Mouse (Mus musculus) myocyte (in vitro differentiated cells): ENCODE measurements around the gene Rnf115. TPM values are rescaled to one million over a fixed set of nuclear protein-coding genes. Genes with fewer than 3 reads are reported as not detected.

Source experiments
- H3K27me3 ChIP-seq: one replicate; pipeline ENCODE4 v1.6.1; 2011; ENCODE audit not compliant: control insufficient read depth, insufficient read depth, insufficient read length
- H3K36me3 ChIP-seq: one replicate; pipeline ENCODE4 v1.6.1; 2011; ENCODE audit not compliant: control insufficient read depth, insufficient read depth
- H3K4me2 ChIP-seq: one replicate; pipeline ENCODE4 v1.6.1; 2011; ENCODE audit warnings: low read depth, control low read depth
- H3K4me3 ChIP-seq: one replicate; pipeline ENCODE4 v1.5.1; 2011; ENCODE audit warnings: mild to moderate bottlenecking, control low read depth, moderate library complexity
- H3K79me2 ChIP-seq: one replicate; pipeline ENCODE4 v1.6.1; 2011; ENCODE audit not compliant: control insufficient read depth, insufficient read depth
- H3ac ChIP-seq: one replicate; pipeline ENCODE4 v1.6.1; 2011; ENCODE audit not compliant: control insufficient read depth, insufficient read length
- CEBPB ChIP-seq: IDR thresholded peaks from 2 replicates; pipeline ENCODE4 v1.6.1; 2011; ENCODE audit warnings: mild to moderate bottlenecking, moderate library complexity; ENCODE audit not compliant: poor library complexity, insufficient read depth, severe bottlenecking
- E2F4 ChIP-seq: IDR thresholded peaks from one replicate; pipeline ENCODE4 v1.6.1; 2011; ENCODE audit warnings: mild to moderate bottlenecking, control low read depth, moderate library complexity; ENCODE audit not compliant: insufficient read depth
- MAX ChIP-seq: IDR thresholded peaks from one replicate; pipeline ENCODE4 v1.6.1; 2011; ENCODE audit warnings: low read depth, mild to moderate bottlenecking, control low read depth
- MYOD1 ChIP-seq, 3 experiments: IDR thresholded peaks; one replicate each; pipeline ENCODE4 v1.6.1; 2011; ENCODE audit warnings: control low read depth in 2 of 3, low read depth in 2 of 3, mild to moderate bottlenecking in 2 of 3, moderate library complexity in 1 of 3; ENCODE audit not compliant: insufficient read length in 2 of 3, control insufficient read depth in 1 of 3
- MYOG ChIP-seq, 3 experiments: IDR thresholded peaks; one replicate each; pipeline ENCODE4 v1.6.1; 2011; ENCODE audit warnings: control low read depth in 2 of 3, low read depth in 2 of 3, mild to moderate bottlenecking in 2 of 3; ENCODE audit not compliant: insufficient read length in 2 of 3, control insufficient read depth in 1 of 3, insufficient read depth in 1 of 3
- POLR2A ChIP-seq: IDR thresholded peaks from one replicate; pipeline ENCODE4 v1.6.1; 2011; ENCODE audit warnings: low read depth, mild to moderate bottlenecking, control low read depth, moderate library complexity; ENCODE audit not compliant: insufficient read length
- POLR2AphosphoS2 ChIP-seq: IDR thresholded peaks from one replicate; pipeline ENCODE4 v1.6.1; 2011; ENCODE audit warnings: low read depth, control low read depth; ENCODE audit not compliant: insufficient read length
- REST ChIP-seq: IDR thresholded peaks from one replicate; pipeline ENCODE4 v1.6.1; 2011; ENCODE audit warnings: mild to moderate bottlenecking, control low read depth, moderate library complexity; ENCODE audit not compliant: insufficient read depth, insufficient read length
- SRF ChIP-seq: IDR thresholded peaks from one replicate; pipeline ENCODE4 v1.6.1; 2011; ENCODE audit warnings: low read depth; ENCODE audit not compliant: control insufficient read depth, insufficient read length
- TCF12 ChIP-seq: IDR thresholded peaks from one replicate; pipeline ENCODE4 v1.6.1; 2011; ENCODE audit warnings: mild to moderate bottlenecking, control low read depth; ENCODE audit not compliant: poor library complexity, insufficient read depth, severe bottlenecking
- TCF3 ChIP-seq: IDR thresholded peaks from one replicate; pipeline ENCODE4 v1.6.1; 2011; ENCODE audit warnings: low read depth, control low read depth; ENCODE audit not compliant: insufficient read length
- USF1 ChIP-seq: IDR thresholded peaks from one replicate; pipeline ENCODE4 v1.6.1; 2011; ENCODE audit warnings: low read depth, mild to moderate bottlenecking, control low read depth, moderate library complexity
- polyA plus RNA-seq: library from polyadenylated mRNA; unstranded; fragments of >200 nt; fragmentation: generic; extraction: Trizol; gene quantifications from one replicate; pipeline ENCODE4 v1.2.1, GENCODE M21; 2012; ENCODE audit warnings: missing spikeins

The Rnf115 gene
- polyA plus RNA-seq, 1 experiment = 10.1 TPM

DNA sequence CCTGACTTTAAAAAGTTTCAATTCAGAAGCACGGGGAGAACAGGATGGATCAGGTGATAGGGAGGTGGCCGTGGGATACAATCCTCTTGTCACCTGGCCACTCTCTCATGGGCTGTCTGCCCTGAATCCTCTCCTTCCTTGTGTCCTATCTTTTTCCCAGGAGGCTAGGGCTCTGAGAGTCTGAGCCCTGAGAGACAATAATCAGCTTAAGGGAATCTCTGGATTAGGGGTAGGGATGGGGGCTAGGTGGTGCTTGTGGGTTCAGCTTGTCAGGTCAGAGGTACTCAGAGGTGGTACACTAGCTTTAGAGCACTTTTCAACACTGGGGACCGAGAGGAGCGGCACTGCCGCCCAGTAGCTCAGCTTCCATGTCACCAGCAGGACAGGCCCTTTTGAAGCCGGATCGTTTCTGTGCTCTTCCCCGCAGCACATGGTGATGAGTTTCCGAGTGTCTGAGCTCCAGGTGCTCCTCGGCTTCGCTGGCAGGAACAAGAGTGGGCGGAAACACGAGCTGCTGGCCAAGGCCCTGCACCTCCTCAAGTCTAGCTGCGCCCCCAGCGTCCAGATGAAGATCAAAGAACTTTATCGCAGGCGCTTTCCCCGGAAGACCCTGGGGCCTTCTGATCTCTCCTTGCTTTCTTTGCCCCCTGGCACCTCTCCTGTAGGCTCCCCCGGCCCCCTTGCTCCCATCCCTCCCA is 28.3 kb upstream of the Rnf115 start:
- TF ChIP-seq TCF3 (no peak), POLR2AphosphoS2 (no peak), MAX (no peak), TCF12 (no peak), MYOD1 (IDR thresholded peaks at IDR 0.05; ENCODE audit: control insufficient read depth in 1 of 3, insufficient read length in 2 of 3, low read depth in 2 of 3) (no peak), SRF (no peak), POLR2A (no peak), CEBPB (no peak), MYOG (IDR thresholded peaks at IDR 0.05; ENCODE audit: control insufficient read depth in 1 of 3, insufficient read depth in 1 of 3, insufficient read length in 2 of 3, low read depth in 2 of 3) (no peak), REST (no peak), USF1 (no peak), E2F4 (no peak)
- Histone ChIP-seq H3K79me2 (peaks cover 9% of the 10 kb centered on the region), H3K4me2 (no peak overlapping the region), H3K4me3 (no peak overlapping the region), H3K27me3 (no peaks in the 10 kb centered on the region), H3ac (no peak overlapping the region), H3K36me3 (peaks cover 21% of the 10 kb centered on the region)

DNA sequence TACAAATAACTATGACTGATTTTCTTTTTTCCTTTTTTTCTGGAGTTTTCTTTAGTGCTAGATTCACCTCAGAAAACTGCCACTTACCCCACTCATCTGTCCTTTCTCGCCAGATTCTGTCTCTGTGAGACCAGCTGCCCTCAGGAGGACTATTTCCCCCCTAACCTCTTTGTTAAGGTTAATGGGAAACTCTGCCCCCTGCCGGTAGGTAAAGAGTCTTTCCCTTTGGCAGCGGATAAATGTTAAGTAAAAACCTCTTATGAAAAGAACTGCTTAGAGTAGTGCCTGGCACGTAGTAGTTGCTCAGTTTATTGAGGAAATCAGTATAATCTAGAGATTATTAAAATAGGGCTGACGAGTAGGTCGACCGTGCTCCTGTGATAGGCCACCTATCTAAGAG is 27.1 kb upstream of the Rnf115 start:
- Histone ChIP-seq H3ac (no peak overlapping the region), H3K4me2 (no peak overlapping the region), H3K4me3 (no peak overlapping the region), H3K36me3 (peaks cover 21% of the 10 kb centered on the region), H3K27me3 (no peaks in the 10 kb centered on the region), H3K79me2 (peaks cover 9% of the 10 kb centered on the region)
- TF ChIP-seq E2F4 (no peak), CEBPB (no peak), SRF (no peak), TCF12 (no peak), TCF3 (no peak), POLR2A (no peak), MYOD1 (IDR thresholded peaks at IDR 0.05; ENCODE audit: control insufficient read depth in 1 of 3, insufficient read length in 2 of 3, low read depth in 2 of 3) (no peak), MAX (no peak), POLR2AphosphoS2 (no peak), MYOG (IDR thresholded peaks at IDR 0.05; ENCODE audit: control insufficient read depth in 1 of 3, insufficient read depth in 1 of 3, insufficient read length in 2 of 3, low read depth in 2 of 3) (no peak), USF1 (no peak), REST (no peak)

DNA sequence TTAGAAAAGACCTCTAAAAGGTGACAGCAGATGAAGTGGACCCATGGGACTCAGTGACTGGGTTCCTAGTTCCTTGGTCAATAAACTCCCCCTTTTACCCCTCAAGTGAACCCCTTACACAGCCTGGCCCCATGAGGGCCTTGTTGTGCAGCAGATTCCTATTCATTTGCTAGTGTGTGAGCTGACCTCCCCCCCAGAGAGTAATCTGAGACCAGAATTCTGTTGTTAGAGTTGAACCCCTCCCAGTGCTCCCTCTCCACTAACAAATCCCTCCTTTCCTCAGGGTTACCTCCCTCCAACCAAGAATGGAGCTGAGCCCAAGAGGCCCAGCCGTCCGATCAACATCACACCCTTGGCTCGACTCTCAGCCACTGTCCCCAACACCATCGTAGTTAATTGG is 26.5 kb upstream of the Rnf115 start:
- Histone ChIP-seq H3ac (no peak overlapping the region), H3K79me2 (peaks cover 9% of the 10 kb centered on the region), H3K4me2 (no peak overlapping the region), H3K36me3 (peaks cover 21% of the 10 kb centered on the region), H3K27me3 (no peaks in the 10 kb centered on the region), H3K4me3 (no peak overlapping the region)
- TF ChIP-seq TCF12 = no peak
- no peak for TF ChIP-seq USF1
- no peak for TF ChIP-seq CEBPB
- TF ChIP-seq MAX = no peak
- TF ChIP-seq TCF3 = no peak
- TF ChIP-seq MYOG (IDR thresholded peaks at IDR 0.05; ENCODE audit: control insufficient read depth in 1 of 3, insufficient read depth in 1 of 3, insufficient read length in 2 of 3, low read depth in 2 of 3) = no peak
- no peak for TF ChIP-seq POLR2AphosphoS2
- no peak for TF ChIP-seq POLR2A
- no peak for TF ChIP-seq REST
- no peak for TF ChIP-seq SRF
- no peak for TF ChIP-seq E2F4
- TF ChIP-seq MYOD1 (IDR thresholded peaks at IDR 0.05; ENCODE audit: control insufficient read depth in 1 of 3, insufficient read length in 2 of 3, low read depth in 2 of 3) = no peak

DNA sequence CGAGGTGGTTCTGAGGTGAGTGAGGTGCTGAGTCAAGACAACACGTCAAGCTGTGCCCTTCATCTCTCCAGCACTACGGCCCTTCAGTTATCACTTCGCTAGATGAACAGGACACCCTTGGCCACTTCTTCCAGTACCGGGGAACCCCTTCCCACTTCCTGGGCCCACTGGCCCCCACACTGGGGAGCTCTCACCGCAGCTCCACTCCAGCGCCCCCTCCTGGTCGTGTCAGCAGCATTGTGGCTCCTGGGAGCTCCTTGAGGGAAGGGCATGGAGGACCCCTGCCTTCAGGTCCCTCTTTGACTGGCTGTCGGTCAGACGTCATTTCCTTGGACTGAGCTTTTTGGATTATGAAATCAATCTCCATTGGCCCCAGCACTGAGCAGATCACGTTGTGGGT is 22.7 kb upstream of the Rnf115 start:
- Histone ChIP-seq H3K4me2 (no peak overlapping the region), H3K4me3 (no peak overlapping the region), H3K79me2 (no peaks in the 10 kb centered on the region), H3K27me3 (no peaks in the 10 kb centered on the region), H3K36me3 (peaks cover 21% of the 10 kb centered on the region), H3ac (no peak overlapping the region)
- no peak for TF ChIP-seq REST
- TF ChIP-seq E2F4 = no peak
- TF ChIP-seq MYOG (IDR thresholded peaks at IDR 0.05; ENCODE audit: control insufficient read depth in 1 of 3, insufficient read depth in 1 of 3, insufficient read length in 2 of 3, low read depth in 2 of 3) = no peak
- TF ChIP-seq CEBPB = no peak
- TF ChIP-seq USF1 = no peak
- no peak for TF ChIP-seq SRF
- TF ChIP-seq TCF12 = no peak
- no peak for TF ChIP-seq POLR2AphosphoS2
- no peak for TF ChIP-seq TCF3
- TF ChIP-seq MAX = no peak
- no peak for TF ChIP-seq POLR2A
- no peak for TF ChIP-seq MYOD1 (IDR thresholded peaks at IDR 0.05; ENCODE audit: control insufficient read depth in 1 of 3, insufficient read length in 2 of 3, low read depth in 2 of 3)
